Mouse (Mus musculus): ENCODE data around the gene Elavl3. TPM values are rescaled to one million over a fixed set of nuclear protein-coding genes. Genes with fewer than 3 reads are reported as not detected.
A peak's percentile ranks its signal among the peaks of the same experiment; 100 is the strongest.
"Not testable (repeated sequence)": the region's sequence is repeated elsewhere in the genome, so short reads cannot be mapped to it uniquely, and the experiment has no call there.

Gene Elavl3
- total RNA-seq, 1 experiment: 2.6 TPM

GRCm38 (mm10) chr9:22085022-22085834 lies 33.4 kb upstream of the Elavl3 start, which contains the start of gene Ecsit:
Gene Ecsit, minus strand, starts transcription at chr9:22085438.
- Histone ChIP-seq H3K4me1 (ENCODE audit: control insufficient read depth in 2 of 2, insufficient read depth in 2 of 2, low read length in 2 of 2, poor library complexity in 1 of 2) (peaks cover 0 to 2% of the 10 kb centered on the region in 2 experiments; a peak in 1 of 4 replicates), H3K27ac (ENCODE audit: insufficient read depth, low read depth, low read length, poor library complexity, severe bottlenecking) (no peak within 1 kb of the TSS), H3K9ac (ENCODE audit: insufficient read depth, low read depth, low read length, poor library complexity, severe bottlenecking) (peak within 1 kb of the TSS; percentile 75), H3K36me3 (ENCODE audit: control insufficient read depth, insufficient read depth, low read length, poor library complexity, severe bottlenecking) (no peaks in the 10 kb centered on the region), H3K4me3 (ENCODE audit: insufficient read depth in 1 of 2, low read depth in 1 of 2, low read length in 2 of 2, poor library complexity in 1 of 2, severe bottlenecking in 1 of 2) (peak within 1 kb of the TSS; percentile 83 to 94), H3K9me3 (ENCODE audit: control insufficient read depth, insufficient read depth, low read depth, low read length) (no peaks in the 10 kb centered on the region)
- TF ChIP-seq HCFC1 (IDR thresholded peaks at IDR 0.05; ENCODE audit: borderline replicate concordance, insufficient read depth, low read length): no peak
- peak; percentile 63 for TF ChIP-seq CHD2 (IDR thresholded peaks at IDR 0.05; ENCODE audit: low read depth, low read length)
- in situ Hi-C loops (cut with MboI; ENCODE audit: low sequenced_read_pairs in 2 of 2, unreplicated experiment in 2 of 2): no loop called here
- peak; percentile 92 for DNase-seq (ENCODE audit: low read depth, low spot score)

- TF ChIP-seq MAFK (IDR thresholded peaks at IDR 0.05; ENCODE audit: insufficient read depth, low read depth, low read length) (no peak), ZNF384 (IDR thresholded peaks at IDR 0.05; ENCODE audit: low read depth, low read length) (0 out of 2 replicates have a peak, but pooled peaks have one; percentile 15)
- Histone ChIP-seq H3K27ac (ENCODE audit: insufficient read depth, low read depth, low read length, poor library complexity, severe bottlenecking) (no peak overlapping the region), H3K36me3 (ENCODE audit: control insufficient read depth, insufficient read depth, low read length, poor library complexity, severe bottlenecking) (no peaks in the 10 kb centered on the region), H3K9me3 (ENCODE audit: control insufficient read depth, insufficient read depth, low read depth, low read length) (no peaks in the 10 kb centered on the region), H3K4me3 (ENCODE audit: insufficient read depth in 1 of 2, low read depth in 1 of 2, low read length in 2 of 2, poor library complexity in 1 of 2, severe bottlenecking in 1 of 2) (peak overlapping the region; percentile 83 to 94), H3K4me1 (ENCODE audit: control insufficient read depth in 2 of 2, insufficient read depth in 2 of 2, low read length in 2 of 2, poor library complexity in 1 of 2) (peaks cover 0 to 2% of the 10 kb centered on the region in 2 experiments; a peak in 1 of 4 replicates), H3K9ac (ENCODE audit: insufficient read depth, low read depth, low read length, poor library complexity, severe bottlenecking) (peak overlapping the region; percentile 74)
- DNase-seq (ENCODE audit: low read depth, low spot score): no peak
- in situ Hi-C loops (cut with MboI; ENCODE audit: low sequenced_read_pairs in 2 of 2, unreplicated experiment in 2 of 2): no loop called here
Observed at GRCm38 (mm10) chr9:22084667-22085021, 32.8 kb upstream of the Elavl3 start.

DNA sequence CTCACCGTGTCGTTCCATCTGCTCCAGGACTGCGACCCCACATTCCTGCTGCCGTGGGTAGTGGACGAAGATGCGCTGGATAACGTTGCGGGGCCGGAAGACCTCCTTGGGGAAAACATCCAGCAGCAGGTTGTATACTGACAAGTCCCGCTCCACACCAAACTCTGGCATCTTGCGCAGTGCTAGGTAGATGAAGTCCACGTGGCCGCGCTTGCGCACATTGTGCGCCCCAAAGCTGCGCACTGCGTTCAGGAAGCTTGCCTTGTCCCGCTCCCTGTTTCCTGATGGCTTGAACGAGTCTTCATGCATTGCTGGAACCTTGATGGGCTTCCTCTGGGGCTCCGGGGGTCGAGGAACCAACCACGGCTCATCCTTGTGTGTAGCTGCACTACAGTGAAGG lies 24.4 kb upstream of the Elavl3 start:
- no peak overlapping the region for H3K27ac ChIP-seq (ENCODE audit: insufficient read depth, low read depth, low read length, poor library complexity, severe bottlenecking)
- DNase-seq (ENCODE audit: low read depth, low spot score): no peak
- H3K4me1 ChIP-seq (ENCODE audit: control insufficient read depth in 2 of 2, insufficient read depth in 2 of 2, low read length in 2 of 2, poor library complexity in 1 of 2): peaks cover 0 to 4% of the 10 kb centered on the region in 2 experiments; a peak in 1 of 4 replicates
- peaks cover 22% of the 10 kb centered on the region for H3K36me3 ChIP-seq (ENCODE audit: control insufficient read depth, insufficient read depth, low read length, poor library complexity, severe bottlenecking)
- in situ Hi-C loops (cut with MboI; ENCODE audit: low sequenced_read_pairs in 2 of 2, unreplicated experiment in 2 of 2): no loop called here
- H3K4me3 ChIP-seq (ENCODE audit: insufficient read depth in 1 of 2, low read depth in 1 of 2, low read length in 2 of 2, poor library complexity in 1 of 2, severe bottlenecking in 1 of 2): peak overlapping the region; percentile 5 to 51
- H3K9ac ChIP-seq (ENCODE audit: insufficient read depth, low read depth, low read length, poor library complexity, severe bottlenecking): peak overlapping the region; percentile 49
- TF ChIP-seq CHD2 (IDR thresholded peaks at IDR 0.05; ENCODE audit: low read depth, low read length): no peak
- TF ChIP-seq ZC3H11A (IDR thresholded peaks at IDR 0.05; ENCODE audit: borderline replicate concordance, low read depth, low read length): no peak
- TF ChIP-seq MAFK (IDR thresholded peaks at IDR 0.05; ENCODE audit: insufficient read depth, low read depth, low read length): no peak
- no peak for TF ChIP-seq HCFC1 (IDR thresholded peaks at IDR 0.05; ENCODE audit: borderline replicate concordance, insufficient read depth, low read length)
- no peak for TF ChIP-seq ZNF384 (IDR thresholded peaks at IDR 0.05; ENCODE audit: low read depth, low read length)
- H3K9me3 ChIP-seq (ENCODE audit: control insufficient read depth, insufficient read depth, low read depth, low read length): no peaks in the 10 kb centered on the region

DNA sequence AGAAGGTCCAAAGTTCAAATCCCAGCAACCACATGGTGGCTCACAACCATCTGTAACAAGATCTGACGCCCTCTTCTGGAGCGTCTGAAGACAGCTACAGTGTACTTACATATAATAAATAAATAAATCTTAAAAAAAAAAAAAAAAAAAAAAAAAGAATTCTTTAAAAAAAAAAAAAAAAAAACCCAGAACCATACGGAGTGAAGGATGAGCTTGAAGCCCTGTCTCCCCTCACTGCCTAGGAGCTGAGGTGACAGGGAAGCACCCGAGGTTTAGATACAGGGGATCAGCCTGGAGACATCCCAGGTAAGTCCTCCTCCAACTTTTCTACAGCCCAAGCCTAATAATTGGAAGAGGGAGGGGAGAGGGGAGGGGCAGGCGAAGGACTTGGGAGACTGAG lies 24.0 kb upstream of the Elavl3 start:
- Histone ChIP-seq H3K4me3 (ENCODE audit: insufficient read depth in 1 of 2, low read depth in 1 of 2, low read length in 2 of 2, poor library complexity in 1 of 2, severe bottlenecking in 1 of 2) (peak overlapping the region in 1 of 2 experiments; percentile 51; a peak in 2 of 4 replicates), H3K36me3 (ENCODE audit: control insufficient read depth, insufficient read depth, low read length, poor library complexity, severe bottlenecking) (peaks cover 22% of the 10 kb centered on the region), H3K9ac (ENCODE audit: insufficient read depth, low read depth, low read length, poor library complexity, severe bottlenecking) (peak overlapping the region; percentile 49)
- H3K27ac ChIP-seq (ENCODE audit: insufficient read depth, low read depth, low read length, poor library complexity, severe bottlenecking); in situ Hi-C loops (cut with MboI; ENCODE audit: low sequenced_read_pairs in 2 of 2, unreplicated experiment in 2 of 2); H3K4me1 ChIP-seq (ENCODE audit: control insufficient read depth in 2 of 2, insufficient read depth in 2 of 2, low read length in 2 of 2, poor library complexity in 1 of 2); H3K9me3 ChIP-seq (ENCODE audit: control insufficient read depth, insufficient read depth, low read depth, low read length); DNase-seq (ENCODE audit: low read depth, low spot score): not testable (repeated sequence)
- peak; percentile 85 for TF ChIP-seq ZNF384 (IDR thresholded peaks at IDR 0.05; ENCODE audit: low read depth, low read length)

GRCm38 (mm10) chr9:22072276-22072675 lies 20.5 kb upstream of the Elavl3 start:
- no peak for TF ChIP-seq HCFC1 (IDR thresholded peaks at IDR 0.05; ENCODE audit: borderline replicate concordance, insufficient read depth, low read length)
- TF ChIP-seq ZC3H11A (IDR thresholded peaks at IDR 0.05; ENCODE audit: borderline replicate concordance, low read depth, low read length): no peak
- TF ChIP-seq MAFK (IDR thresholded peaks at IDR 0.05; ENCODE audit: insufficient read depth, low read depth, low read length): no peak
- no peak for TF ChIP-seq CHD2 (IDR thresholded peaks at IDR 0.05; ENCODE audit: low read depth, low read length)
- TF ChIP-seq ZNF384 (IDR thresholded peaks at IDR 0.05; ENCODE audit: low read depth, low read length): no peak
- H3K36me3 ChIP-seq (ENCODE audit: control insufficient read depth, insufficient read depth, low read length, poor library complexity, severe bottlenecking): peaks cover 31% of the 10 kb centered on the region
- DNase-seq (ENCODE audit: low read depth, low spot score): no peak
- H3K27ac ChIP-seq (ENCODE audit: insufficient read depth, low read depth, low read length, poor library complexity, severe bottlenecking): no peak overlapping the region
- no peaks in the 10 kb centered on the region for H3K9me3 ChIP-seq (ENCODE audit: control insufficient read depth, insufficient read depth, low read depth, low read length)
- H3K9ac ChIP-seq (ENCODE audit: insufficient read depth, low read depth, low read length, poor library complexity, severe bottlenecking): no peak overlapping the region
- no peak overlapping the region for H3K4me3 ChIP-seq (ENCODE audit: insufficient read depth in 1 of 2, low read depth in 1 of 2, low read length in 2 of 2, poor library complexity in 1 of 2, severe bottlenecking in 1 of 2)
- H3K4me1 ChIP-seq (ENCODE audit: control insufficient read depth in 2 of 2, insufficient read depth in 2 of 2, low read length in 2 of 2, poor library complexity in 1 of 2): peaks cover 0 to 7% of the 10 kb centered on the region in 2 experiments; a peak in 1 of 4 replicates
- in situ Hi-C loops (cut with MboI; ENCODE audit: low sequenced_read_pairs in 2 of 2, unreplicated experiment in 2 of 2): no loop called here

Measured in ES-E14 (cell line).